Mouse (Mus musculus): ENCODE data around the gene Atxn1.

Gene Atxn1

GRCm38 (mm10) chr13:45857416-45857815 lies 107.4 kb downstream of the Atxn1 start:
- no peak for DNase-seq

GRCm38 (mm10) chr13:45854531-45854930 lies 110.3 kb downstream of the Atxn1 start:
- DNase-seq = no peak

GRCm38 (mm10) chr13:45853691-45854090 lies 111.1 kb downstream of the Atxn1 start:
- DNase-seq = no peak

GRCm38 (mm10) chr13:45852288-45852687 lies 112.5 kb downstream of the Atxn1 start:
- no peak for DNase-seq

GRCm38 (mm10) chr13:45851746-45852145 lies 113.1 kb downstream of the Atxn1 start:
- DNase-seq = no peak

GRCm38 (mm10) chr13:45851156-45851555 lies 113.7 kb downstream of the Atxn1 start:
- DNase-seq = no peak

GRCm38 (mm10) chr13:45850181-45850974 lies 114.4 kb downstream of the Atxn1 start:
- DNase-seq = no peak

- DNase-seq = no peak
Observed at GRCm38 (mm10) chr13:45849145-45850023, 115.4 kb downstream of the Atxn1 start.

GRCm38 (mm10) chr13:45842511-45843055 lies 122.2 kb downstream of the Atxn1 start:
- no peak for DNase-seq

- DNase-seq = no peak
Observed at GRCm38 (mm10) chr13:45839901-45840300, 124.9 kb downstream of the Atxn1 start.

GRCm38 (mm10) chr13:45837609-45838220 lies 127.1 kb downstream of the Atxn1 start:
- DNase-seq = no peak

GRCm38 (mm10) chr13:45836377-45837054 lies 128.3 kb downstream of the Atxn1 start:
- DNase-seq = peak; percentile 60

- DNase-seq = no peak
Observed at GRCm38 (mm10) chr13:45834300-45834699, 130.5 kb downstream of the Atxn1 start.

GRCm38 (mm10) chr13:45832695-45833350 lies 132.0 kb downstream of the Atxn1 start:
- no peak for DNase-seq

GRCm38 (mm10) chr13:45829341-45829936 lies 135.4 kb downstream of the Atxn1 start:
- no peak for DNase-seq

- DNase-seq = no peak
Observed at GRCm38 (mm10) chr13:45828035-45828434, 136.8 kb downstream of the Atxn1 start.

- peak; percentile 78 for DNase-seq
Observed at GRCm38 (mm10) chr13:45827619-45828018, 137.2 kb downstream of the Atxn1 start.

GRCm38 (mm10) chr13:45827046-45827596 lies 137.7 kb downstream of the Atxn1 start:
- peak; percentile 39 for DNase-seq

- no peak for DNase-seq
Observed at GRCm38 (mm10) chr13:45822491-45822829, 142.3 kb downstream of the Atxn1 start.

GRCm38 (mm10) chr13:45821764-45822490 lies 142.9 kb downstream of the Atxn1 start:
- DNase-seq = no peak

All from right cerebral cortex, adult 18-20 months (tissue).